Mouse (Mus musculus): ENCODE data around the gene Cd2ap.
"Not testable (repeated sequence)": the region's sequence is repeated elsewhere in the genome, so short reads cannot be mapped to it uniquely, and the experiment has no call there.

Gene Cd2ap

DNA sequence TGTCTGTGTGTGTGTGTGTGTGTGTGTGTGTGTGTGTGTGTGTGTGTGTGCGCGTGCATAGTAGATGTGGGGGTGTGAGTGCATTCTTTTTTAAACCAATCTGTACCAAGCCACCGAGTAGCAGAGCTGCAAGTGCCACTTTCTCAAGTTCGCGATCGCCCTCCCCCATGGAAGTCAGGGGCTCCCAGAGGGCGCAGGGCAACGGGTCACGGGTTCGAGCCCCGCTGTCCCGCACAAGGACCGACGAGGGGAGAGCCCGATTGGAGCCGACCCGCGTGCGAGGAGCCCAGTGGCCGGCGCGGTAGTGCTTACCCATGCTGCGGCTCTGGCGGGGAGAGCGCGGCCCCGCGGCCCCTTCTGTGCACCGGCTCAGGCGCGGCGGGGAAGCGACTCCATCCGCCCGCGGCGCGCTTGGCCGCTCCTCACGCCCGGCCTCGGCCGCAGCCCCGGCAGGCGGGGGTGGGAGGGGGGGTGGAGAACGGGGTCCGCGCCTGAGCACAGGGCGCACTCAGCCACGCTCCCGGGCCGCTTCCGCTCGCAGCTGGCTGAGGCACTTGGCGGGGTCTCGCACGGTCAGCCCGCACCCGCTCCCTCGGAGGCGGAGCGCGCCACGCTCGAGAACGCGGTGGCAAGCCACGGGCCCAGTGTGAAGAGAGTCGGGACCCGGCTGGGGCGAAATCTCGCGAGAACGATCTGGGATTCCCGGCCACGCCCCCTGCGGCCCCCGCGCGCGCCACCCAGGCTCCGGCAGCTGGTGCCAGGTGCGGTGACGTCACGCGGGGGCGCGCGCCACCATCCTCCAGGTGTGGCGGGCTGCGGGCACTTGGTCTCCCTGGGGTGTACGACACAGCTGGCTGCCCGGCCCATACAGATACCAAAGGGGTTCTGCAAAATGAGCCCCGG lies at the start of gene Cd2ap:
Gene Cd2ap, minus strand, starts transcription at position 665 of the 903 bp plus-strand sequence.
- in situ Hi-C loops (cut with MboI; ENCODE audit: low sequenced_read_pairs): no loop called here

DNA sequence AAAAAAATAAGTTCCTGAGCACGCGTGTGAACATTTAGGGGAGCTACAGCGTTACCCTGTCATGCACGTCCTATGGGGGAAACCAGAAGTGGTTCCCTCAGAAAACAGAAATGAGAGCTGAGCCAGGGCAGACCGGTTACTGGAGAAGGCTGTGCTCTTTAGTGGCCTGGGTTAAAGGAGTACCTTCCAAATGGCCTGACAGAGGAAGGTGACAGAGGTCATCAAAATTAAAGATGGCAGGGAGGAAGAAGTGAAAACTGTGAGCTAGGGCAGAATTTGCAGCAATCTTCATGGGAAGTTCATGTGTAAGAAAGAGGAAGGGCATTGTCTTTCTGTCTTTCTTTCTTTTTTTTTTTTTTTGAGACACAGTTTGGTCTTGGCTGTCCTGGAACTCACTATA lies 48.3 kb upstream of the Cd2ap start:
- in situ Hi-C loops (cut with MboI; ENCODE audit: low sequenced_read_pairs): no loop called here

DNA sequence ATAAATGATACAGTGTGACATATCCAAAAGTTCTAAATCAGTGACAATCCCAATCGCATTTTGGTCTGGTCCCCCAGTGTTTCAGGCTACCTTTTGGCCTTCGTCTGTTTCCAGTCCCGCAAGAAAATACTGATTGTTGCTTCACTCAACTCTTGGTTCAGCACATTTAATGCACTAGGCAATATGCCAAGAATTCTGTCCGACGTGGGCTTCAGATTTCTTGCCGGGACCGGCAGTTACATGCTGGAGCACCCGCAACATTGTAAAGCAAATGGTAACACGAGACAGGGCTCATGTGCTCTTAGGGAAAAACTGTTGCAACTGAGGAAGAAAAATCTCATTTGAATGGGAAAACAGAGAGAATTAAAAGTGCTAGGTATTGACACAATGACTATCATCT lies 42.3 kb upstream of the Cd2ap start:
- in situ Hi-C loops (cut with MboI; ENCODE audit: low sequenced_read_pairs): no loop called here

GRCm38 (mm10) chr17:42914726-42915125 lies 38.3 kb upstream of the Cd2ap start:
- in situ Hi-C loops (cut with MboI; ENCODE audit: low sequenced_read_pairs): no loop called here

- in situ Hi-C loops (cut with MboI; ENCODE audit: low sequenced_read_pairs): no loop called here
Measured at GRCm38 (mm10) chr17:42912193-42912592, 35.7 kb upstream of the Cd2ap start.

DNA sequence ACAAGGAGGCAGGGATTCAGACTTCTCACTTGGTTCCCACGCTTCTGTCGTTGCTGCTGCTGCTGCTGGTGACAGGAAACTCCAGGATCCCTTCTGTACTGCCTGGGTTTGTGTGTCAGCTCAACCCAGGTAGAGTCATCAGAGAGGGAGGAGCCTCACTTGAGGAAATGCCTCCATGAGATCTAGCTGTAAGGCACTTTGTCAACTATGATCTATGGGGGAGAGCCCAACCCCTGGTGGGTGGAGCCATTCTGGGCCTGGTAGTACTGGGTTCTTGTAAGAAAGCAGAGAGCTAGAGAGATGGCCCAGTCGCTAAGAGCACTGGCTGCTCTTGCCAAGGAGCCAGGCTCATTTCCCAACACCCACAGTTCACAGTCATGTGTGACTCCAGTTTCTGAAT lies 34.0 kb upstream of the Cd2ap start:
- in situ Hi-C loops (cut with MboI; ENCODE audit: low sequenced_read_pairs): no loop called here

DNA sequence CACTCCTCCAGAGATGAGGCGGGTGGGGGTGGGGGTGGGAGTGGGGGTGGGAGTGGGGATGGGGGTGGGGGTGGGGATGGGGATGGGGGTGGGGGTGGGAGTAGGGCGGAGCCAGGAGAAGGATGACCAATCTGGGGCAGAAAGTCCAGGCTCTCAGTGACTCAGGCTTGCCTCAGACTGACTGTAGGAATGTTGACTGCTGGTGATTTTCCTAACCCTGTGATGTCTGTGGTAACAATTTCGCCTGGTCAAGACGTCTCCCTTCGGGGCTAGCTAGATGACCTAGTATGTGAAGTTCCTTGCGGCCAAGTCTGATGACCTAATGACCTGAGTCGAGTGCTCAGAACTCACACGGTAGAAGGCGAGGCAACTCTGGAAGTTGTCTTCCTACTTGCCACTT lies 32.9 kb upstream of the Cd2ap start:
- in situ Hi-C loops (cut with MboI; ENCODE audit: low sequenced_read_pairs): no loop called here

DNA sequence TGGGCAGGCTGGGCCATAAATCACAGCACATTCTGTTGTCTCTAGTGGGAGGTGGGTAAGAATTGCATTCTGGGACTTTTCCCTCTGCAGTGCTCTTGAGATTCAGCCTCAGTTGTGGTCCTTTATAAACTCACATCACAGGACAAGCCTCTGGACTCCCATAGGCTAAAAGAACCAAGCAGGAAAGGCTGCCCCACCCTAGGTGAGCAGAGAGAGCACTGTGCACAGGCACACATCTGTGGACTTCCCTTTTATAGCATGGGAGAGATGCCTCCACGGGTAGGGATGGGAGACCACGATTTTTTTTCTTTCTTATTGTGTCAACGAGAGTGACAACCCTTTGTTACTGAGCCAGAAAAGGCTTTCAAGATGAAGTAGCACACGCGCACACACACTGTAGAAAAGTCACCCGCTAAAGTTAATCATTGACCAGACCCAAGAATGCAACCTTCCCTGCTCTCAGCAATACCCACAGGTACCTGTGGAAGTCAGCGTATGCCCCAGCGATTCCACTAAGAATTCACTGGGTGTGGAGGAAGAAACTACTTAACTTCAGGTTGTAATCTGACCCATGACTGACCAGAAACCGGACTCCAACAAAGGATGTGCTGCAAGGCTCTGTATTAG lies 32.4 kb upstream of the Cd2ap start:
- in situ Hi-C loops (cut with MboI; ENCODE audit: low sequenced_read_pairs): no loop called here

- in situ Hi-C loops (cut with MboI; ENCODE audit: low sequenced_read_pairs): no loop called here
Measured at GRCm38 (mm10) chr17:42908136-42908535, 31.7 kb upstream of the Cd2ap start.

DNA sequence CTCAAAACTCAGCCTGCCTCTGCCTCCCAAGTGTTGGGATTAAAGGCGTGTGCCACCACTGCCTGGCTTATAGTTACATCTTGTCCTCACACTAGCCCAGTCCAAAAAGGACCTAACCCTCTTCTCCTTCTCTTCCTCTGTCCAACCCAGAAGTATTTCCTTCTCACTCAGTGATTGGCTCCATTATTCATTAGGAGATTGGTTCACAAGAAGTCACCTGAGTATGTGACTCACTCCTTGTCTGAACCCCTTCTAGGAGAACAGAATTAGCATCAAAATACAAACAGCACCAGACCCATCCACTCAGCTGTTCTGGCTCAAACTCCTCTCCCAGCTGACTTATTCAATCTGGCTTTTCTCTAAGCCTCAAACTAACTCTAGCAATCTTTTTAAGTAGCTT lies 30.0 kb upstream of the Cd2ap start:
- in situ Hi-C loops (cut with MboI; ENCODE audit: low sequenced_read_pairs): not testable (repeated sequence)

GRCm38 (mm10) chr17:42905919-42906318 lies 29.5 kb upstream of the Cd2ap start:
- in situ Hi-C loops (cut with MboI; ENCODE audit: low sequenced_read_pairs): no loop called here

DNA sequence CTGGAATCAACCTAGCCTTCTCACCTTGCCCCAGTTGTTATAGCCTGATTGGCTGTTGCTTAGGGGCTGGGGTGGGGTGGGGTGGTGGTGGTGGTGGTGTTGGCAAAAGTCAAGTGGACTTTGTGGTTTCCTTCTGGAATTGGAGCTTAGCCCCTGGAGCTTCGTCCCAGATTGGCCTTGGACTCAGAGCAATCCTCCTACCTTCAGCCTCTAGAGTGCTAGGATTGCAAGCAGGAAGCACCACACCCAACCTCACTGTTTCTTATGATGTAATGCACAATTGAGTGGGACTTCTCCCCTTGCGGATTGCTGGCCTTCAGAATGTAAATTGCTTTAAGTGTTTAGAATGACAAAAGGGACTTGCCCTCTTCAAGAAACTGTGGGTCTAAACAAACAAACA lies 24.3 kb upstream of the Cd2ap start:
- in situ Hi-C loops (cut with MboI; ENCODE audit: low sequenced_read_pairs): no loop called here

DNA sequence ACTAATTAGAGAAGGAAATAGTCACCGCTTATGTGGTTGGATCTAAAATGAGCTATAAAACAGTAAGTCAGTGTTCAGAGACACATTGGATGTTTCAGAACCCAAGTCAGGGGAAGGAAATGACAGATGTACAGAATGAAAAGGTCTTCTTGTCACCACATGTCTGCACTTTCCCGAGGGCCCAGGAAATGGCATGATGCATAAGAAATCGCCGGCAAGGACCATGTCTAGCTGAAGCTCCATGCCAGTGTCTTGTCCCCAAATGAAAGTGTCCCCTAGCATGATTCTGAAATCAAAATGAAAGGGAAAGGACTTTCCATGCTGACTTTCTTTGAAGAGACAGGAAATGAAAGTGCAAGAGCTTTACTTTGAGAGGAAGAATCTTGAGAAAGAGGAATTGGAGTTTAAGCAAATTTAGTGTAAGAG lies 10.8 kb upstream of the Cd2ap start:
- in situ Hi-C loops (cut with MboI; ENCODE audit: low sequenced_read_pairs): no loop called here

DNA sequence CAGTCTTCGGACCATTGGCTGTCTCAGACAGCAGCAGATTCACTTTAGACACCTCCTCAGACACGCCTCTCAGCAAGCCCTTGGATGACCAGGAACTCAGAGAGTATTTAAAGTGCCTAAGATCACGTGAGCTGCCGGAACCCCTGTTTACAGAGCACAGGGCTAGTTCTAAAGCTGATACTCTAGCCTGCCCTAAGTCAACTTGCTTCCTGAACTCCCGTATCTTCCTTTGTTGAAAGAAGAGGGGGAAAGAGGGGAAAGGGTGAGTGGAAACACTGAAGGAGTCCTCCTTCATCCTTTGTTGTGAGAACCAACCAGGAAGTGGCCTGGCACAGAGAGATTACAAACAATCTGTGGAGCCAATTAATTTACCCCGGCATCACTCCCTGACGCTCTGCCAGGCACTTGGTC lies 8.6 kb upstream of the Cd2ap start:
- in situ Hi-C loops (cut with MboI; ENCODE audit: low sequenced_read_pairs): no loop called here

DNA sequence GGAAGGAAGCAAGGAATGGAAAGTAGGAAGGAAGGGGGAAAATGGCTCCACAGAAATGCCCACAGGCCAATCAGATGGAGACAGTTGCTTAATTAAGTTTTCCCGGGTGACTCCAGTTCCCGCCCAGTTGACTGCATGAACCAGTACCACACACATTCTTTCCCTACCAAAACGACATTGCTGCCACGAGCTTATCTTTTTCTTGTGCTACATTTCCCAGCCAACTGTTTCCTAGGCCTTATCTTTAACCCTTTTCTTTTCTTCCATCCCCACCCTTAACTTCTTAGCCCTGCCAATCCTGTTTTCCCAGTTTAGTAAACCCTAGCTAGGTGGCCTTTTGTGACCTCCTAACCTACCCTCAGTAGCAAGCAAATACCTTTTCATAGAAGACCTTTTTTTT lies 7.9 kb upstream of the Cd2ap start:
- in situ Hi-C loops (cut with MboI; ENCODE audit: low sequenced_read_pairs): no loop called here

- in situ Hi-C loops (cut with MboI; ENCODE audit: low sequenced_read_pairs): no loop called here
Measured at GRCm38 (mm10) chr17:42883769-42884168, 7.3 kb upstream of the Cd2ap start.

DNA sequence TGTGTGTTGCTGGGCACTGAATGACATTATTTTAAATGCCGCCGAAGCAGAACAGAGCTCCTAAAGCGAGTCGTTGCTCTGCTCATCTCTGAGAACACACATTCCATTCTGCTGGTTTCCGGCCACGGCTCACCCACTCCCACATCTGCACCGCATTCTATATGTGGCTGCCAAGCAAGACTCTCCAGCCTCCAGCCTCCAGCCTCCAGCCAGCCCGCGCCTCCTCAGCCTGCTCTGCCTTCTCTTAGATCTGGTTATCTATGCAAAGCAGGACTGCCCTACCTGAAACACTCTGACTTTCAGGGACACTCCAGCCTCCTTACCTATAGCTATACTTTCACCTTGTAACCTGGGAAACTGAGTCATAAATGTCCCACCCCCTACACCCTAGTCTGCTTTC lies 6.8 kb upstream of the Cd2ap start:
- in situ Hi-C loops (cut with MboI; ENCODE audit: low sequenced_read_pairs): no loop called here

DNA sequence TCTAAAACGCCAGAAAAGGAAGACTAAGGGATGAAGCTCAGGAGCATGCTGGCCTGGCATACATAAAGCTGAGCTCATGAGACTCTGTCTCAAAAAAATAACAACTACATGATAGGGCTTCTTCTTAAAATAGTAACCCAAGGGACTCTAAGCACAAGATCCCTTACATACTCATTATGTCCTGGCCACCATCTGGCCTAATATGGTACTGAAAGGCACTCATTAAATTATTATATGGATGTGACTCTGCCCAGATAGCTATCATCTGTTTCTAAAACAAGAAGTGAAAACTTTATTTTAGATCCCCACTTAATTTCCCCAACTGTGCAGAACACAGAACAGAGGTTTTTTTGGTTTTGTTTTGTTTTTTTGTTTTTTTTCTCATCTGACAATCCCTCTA lies 6.4 kb upstream of the Cd2ap start:
- in situ Hi-C loops (cut with MboI; ENCODE audit: low sequenced_read_pairs): no loop called here

GRCm38 (mm10) chr17:42876904-42877425 lies 500 bp upstream of the Cd2ap start:
- in situ Hi-C loops (cut with MboI; ENCODE audit: low sequenced_read_pairs): no loop called here

- in situ Hi-C loops (cut with MboI; ENCODE audit: low sequenced_read_pairs): no loop called here
Measured at GRCm38 (mm10) chr17:42875571-42876000, 879 bp downstream of the Cd2ap start.

GRCm38 (mm10) chr17:42875015-42875414 lies 1.4 kb downstream of the Cd2ap start:
- in situ Hi-C loops (cut with MboI; ENCODE audit: low sequenced_read_pairs): no loop called here

GRCm38 (mm10) chr17:42870465-42870864 lies 6.0 kb downstream of the Cd2ap start:
- in situ Hi-C loops (cut with MboI; ENCODE audit: low sequenced_read_pairs): no loop called here

Measured in CH12F3 (cell line).